Mouse (Mus musculus) liver, embryonic 14.5 days (tissue): ENCODE results near the gene Acvr1. TPM values are rescaled to one million over a fixed set of nuclear protein-coding genes. Genes with fewer than 3 reads are reported as not detected.
A peak's percentile ranks its signal among the peaks of the same experiment; 100 is the strongest.

Experiments used
- ATAC-seq: fragments of 200-750 bp; cut with Nextera tagmentation; 2 replicates; pipeline ENCODE4 v1.8.0; 2017; ENCODE audit warnings: moderate number of reproducible peaks, mild to moderate bottlenecking, moderate library complexity; ENCODE audit not compliant: insufficient read depth
- DNase-seq, 3 experiments: peaks; one replicate each; pipeline ENCODE4 v3.0.0-alpha.2; 2012 to 2013; ENCODE audit warnings: low read depth in 3 of 3, low spot score in 3 of 3
- H3K27ac ChIP-seq: fragments of 300-500 bp; sonication (generic); 2 replicates; pipeline ENCODE4 v1.5.1; 2014; ENCODE audit warnings: moderate library complexity, mild to moderate bottlenecking, control low read depth, inconsistent platforms
- H3K27me3 ChIP-seq: fragments of 300-500 bp; sonication (generic); 2 replicates; pipeline ENCODE4 v1.6.1; 2014; ENCODE audit warnings: mild to moderate bottlenecking, low read length, moderate library complexity; ENCODE audit not compliant: control insufficient read depth, insufficient read depth
- H3K36me3 ChIP-seq: fragments of 300-500 bp; sonication (generic); replicated peaks from 2 replicates; pipeline ENCODE4 v1.6.1; 2014; ENCODE audit warnings: low read depth; ENCODE audit not compliant: control insufficient read depth, insufficient read depth
- H3K4me1 ChIP-seq, 2 experiments: fragments of 200-500 bp in 1 of 2; fragments of 300-500 bp in 1 of 2; sonication (generic) in 1 of 2; replicated peaks; 2 replicates each; pipeline ENCODE4 v1.6.1; 2012 to 2014; ENCODE audit warnings: antibody characterized with exemption in 1 of 2, inconsistent platforms in 1 of 2, low read length in 1 of 2; ENCODE audit not compliant: control insufficient read depth in 2 of 2, insufficient read depth in 2 of 2
- H3K4me2 ChIP-seq: fragments of 300-500 bp; sonication (generic); 2 replicates; pipeline ENCODE4 v1.6.1; 2014; ENCODE audit warnings: low read depth, mild to moderate bottlenecking, control low read depth, moderate library complexity
- H3K4me3 ChIP-seq, 2 experiments: fragments of 200-500 bp in 1 of 2; fragments of 300-500 bp in 1 of 2; sonication (generic) in 1 of 2; 2 replicates each; pipeline ENCODE4 v1.5.1; 2012 to 2014; ENCODE audit warnings: low read depth in 2 of 2, low read length in 2 of 2, mild to moderate bottlenecking in 2 of 2, control low read depth in 1 of 2, inconsistent platforms in 1 of 2, moderate library complexity in 1 of 2; ENCODE audit not compliant: insufficient read depth in 1 of 2
- H3K9ac ChIP-seq: fragments of 300-500 bp; sonication (generic); replicated peaks from 2 replicates; pipeline ENCODE4 v1.6.1; 2014; ENCODE audit warnings: mild to moderate bottlenecking, control low read depth, moderate library complexity
- H3K9me3 ChIP-seq: fragments of 300-500 bp; sonication (generic); 2 replicates; pipeline ENCODE4 v1.6.1; 2016; ENCODE audit warnings: low read length, mixed read lengths; ENCODE audit not compliant: control insufficient read depth
- CTCF ChIP-seq: IDR thresholded peaks from 2 replicates; pipeline ENCODE4 v1.5.1; 2016; ENCODE audit warnings: antibody characterized with exemption, low read depth, control low read depth
- EP300 ChIP-seq: IDR thresholded peaks from 2 replicates; pipeline ENCODE4 v1.6.1; 2016; ENCODE audit warnings: antibody characterized with exemption, low read depth
- WGBS: fragments of 180-500 bp; shearing (Covaris S2); extraction: QIAGEN DNeasy Blood & Tissue Kit; methylation state at CpG from one replicate; pipeline ENCODE4 v1.1.7; 2014; ENCODE audit not compliant: insufficient replicate concordance; 5-methylcytosine and 5-hydroxymethylcytosine counted together
- polyA plus RNA-seq, 2 experiments: library from polyadenylated mRNA; depleted of rRNA in 1 of 2; stranded (reverse) in 1 of 2; unstranded in 1 of 2; fragments of >200 nt; fragmentation: Nextera tagmentation in 1 of 2; extraction: Ambion mirVana in 1 of 2; gene quantifications; 2 replicates each; pipeline versions ENCODE4 v1.2.1 to v1.2.3; 2012 to 2014

Acvr1 gene
- polyA plus RNA-seq, 2 experiments: 2.0 to 3.3 TPM

GRCm38 (mm10) chr2:58469816-58470215 lies 97.1 kb downstream of the Acvr1 start, which contains the start of gene Gm17409:
TSS of gene Gm17409 (plus strand) at chr2:58470116.
- no peak for DNase-seq

GRCm38 (mm10) chr2:58458820-58459371 lies 108.1 kb downstream of the Acvr1 start:
- ATAC-seq: no peak
- no peak overlapping the region for H3K4me3 ChIP-seq

More at GRCm38 (mm10) chr2:58469816-58470215, 97.1 kb downstream of the Acvr1 start, which contains the start of gene Gm17409:
- no peak for ATAC-seq
- no peak for TF ChIP-seq CTCF
- TF ChIP-seq EP300: no peak
- 55% methylated on average over 7 of the region's 7 CpGs for WGBS
- no peaks in the 10 kb centered on the region for H3K36me3 ChIP-seq
- H3K9me3 ChIP-seq: no peaks in the 10 kb centered on the region
- no peak within 1 kb of the TSS for H3K4me3 ChIP-seq
- H3K27ac ChIP-seq: no peak within 1 kb of the TSS
- H3K4me2 ChIP-seq: no peak within 1 kb of the TSS
- no peak within 1 kb of the TSS for H3K9ac ChIP-seq
- no peaks in the 10 kb centered on the region for H3K27me3 ChIP-seq
- H3K4me1 ChIP-seq: no peaks in the 10 kb centered on the region

GRCm38 (mm10) chr2:58457488-58457865 lies 109.5 kb downstream of the Acvr1 start:
- no peak for ATAC-seq
- H3K4me3 ChIP-seq: no peak overlapping the region
- no peak overlapping the region for H3K4me2 ChIP-seq
- H3K27me3 ChIP-seq: no peaks in the 10 kb centered on the region
- no peaks in the 10 kb centered on the region for H3K9me3 ChIP-seq
- no peak overlapping the region for H3K9ac ChIP-seq
- TF ChIP-seq EP300: no peak
- TF ChIP-seq CTCF: peak; percentile 29
- H3K36me3 ChIP-seq: no peaks in the 10 kb centered on the region
- WGBS: 79% methylated on average over 5 of the region's 5 CpGs
- no peaks in the 10 kb centered on the region for H3K4me1 ChIP-seq
- no peak for DNase-seq
- no peak overlapping the region for H3K27ac ChIP-seq

More at GRCm38 (mm10) chr2:58458820-58459371, 108.1 kb downstream of the Acvr1 start:
- no peak for DNase-seq
- TF ChIP-seq EP300 (no peak), CTCF (peak; percentile 55)
- WGBS: 70% methylated on average over 14 of the region's 14 CpGs
- no peak overlapping the region for H3K4me2 ChIP-seq
- H3K9me3 ChIP-seq: no peaks in the 10 kb centered on the region
- H3K27me3 ChIP-seq: no peaks in the 10 kb centered on the region
- H3K36me3 ChIP-seq: no peaks in the 10 kb centered on the region
- H3K4me1 ChIP-seq: no peaks in the 10 kb centered on the region
- no peak overlapping the region for H3K9ac ChIP-seq
- H3K27ac ChIP-seq: no peak overlapping the region

- H3K4me2 ChIP-seq: no peak overlapping the region
- DNase-seq (no peak), ATAC-seq (no peak)
- H3K4me1 ChIP-seq: no peaks in the 10 kb centered on the region
- WGBS: 68% methylated on average over 8 of the region's 8 CpGs
- no peak overlapping the region for H3K27ac ChIP-seq
- no peaks in the 10 kb centered on the region for H3K9me3 ChIP-seq
- no peak overlapping the region for H3K9ac ChIP-seq
- H3K27me3 ChIP-seq: no peaks in the 10 kb centered on the region
- H3K4me3 ChIP-seq: no peak overlapping the region
- H3K36me3 ChIP-seq: no peaks in the 10 kb centered on the region
- TF ChIP-seq EP300 (no peak), CTCF (no peak)
Observed at GRCm38 (mm10) chr2:58456843-58457487, 110.0 kb downstream of the Acvr1 start.

GRCm38 (mm10) chr2:58454095-58454865 lies 112.7 kb downstream of the Acvr1 start:
- TF ChIP-seq EP300 (no peak), CTCF (no peak)
- no peak for DNase-seq
- no peak overlapping the region for H3K4me3 ChIP-seq
- no peak overlapping the region for H3K9ac ChIP-seq
- no peak for ATAC-seq
- no peak overlapping the region for H3K4me2 ChIP-seq
- 77% methylated on average over 16 of the region's 16 CpGs for WGBS
- no peak overlapping the region for H3K27ac ChIP-seq
- no peaks in the 10 kb centered on the region for H3K4me1 ChIP-seq
- H3K27me3 ChIP-seq: no peaks in the 10 kb centered on the region
- H3K9me3 ChIP-seq: no peaks in the 10 kb centered on the region
- H3K36me3 ChIP-seq: no peaks in the 10 kb centered on the region
